Mouse (Mus musculus): ENCODE measurements around the gene Cnp. TPM values are rescaled to one million over a fixed set of nuclear protein-coding genes. Genes with fewer than 3 reads are reported as not detected.
"Not testable (repeated sequence)": the region's sequence is repeated elsewhere in the genome, so short reads cannot be mapped to it uniquely, and the experiment has no call there.

Cnp gene
- polyA plus RNA-seq, 1 experiment = 25.2 TPM

GRCm38 (mm10) chr11:100588462-100588861 is 13.8 kb downstream of the Cnp start:
- no peak for DNase-seq (ENCODE audit: low read depth)

- DNase-seq (ENCODE audit: low read depth) = no peak
These were observed 17.8 kb downstream of the Cnp start for GRCm38 (mm10) chr11:100592346-100593046.

- DNase-seq (ENCODE audit: low read depth) = no peak
These were observed 19.9 kb downstream of the Cnp start for GRCm38 (mm10) chr11:100594608-100595007.

GRCm38 (mm10) chr11:100595533-100595932 is 20.8 kb downstream of the Cnp start:
- DNase-seq (ENCODE audit: low read depth) = no peak

- DNase-seq (ENCODE audit: low read depth) = no peak
These were observed 23.4 kb downstream of the Cnp start for GRCm38 (mm10) chr11:100598074-100598473.

GRCm38 (mm10) chr11:100601372-100601771 is 26.7 kb downstream of the Cnp start:
- no peak for DNase-seq (ENCODE audit: low read depth)

- no peak for DNase-seq (ENCODE audit: low read depth)
These were observed 28.5 kb downstream of the Cnp start for GRCm38 (mm10) chr11:100603155-100603554.

- no peak for DNase-seq (ENCODE audit: low read depth)
These were observed 29.1 kb downstream of the Cnp start for GRCm38 (mm10) chr11:100603813-100604212.

GRCm38 (mm10) chr11:100604321-100605005 is 29.8 kb downstream of the Cnp start:
- no peak for DNase-seq (ENCODE audit: low read depth)

- DNase-seq (ENCODE audit: low read depth) = no peak
These were observed 30.7 kb downstream of the Cnp start for GRCm38 (mm10) chr11:100605451-100605850.

- no peak for DNase-seq (ENCODE audit: low read depth)
These were observed 32.4 kb downstream of the Cnp start for GRCm38 (mm10) chr11:100607121-100607520.

GRCm38 (mm10) chr11:100608796-100609195 is 34.1 kb downstream of the Cnp start:
- DNase-seq (ENCODE audit: low read depth) = no peak

GRCm38 (mm10) chr11:100609355-100609996 is 34.8 kb downstream of the Cnp start:
- no peak for DNase-seq (ENCODE audit: low read depth)

GRCm38 (mm10) chr11:100609997-100610680 is 35.4 kb downstream of the Cnp start:
- DNase-seq (ENCODE audit: low read depth) = no peak

GRCm38 (mm10) chr11:100611627-100612026 is 36.9 kb downstream of the Cnp start:
- no peak for DNase-seq (ENCODE audit: low read depth)

GRCm38 (mm10) chr11:100613241-100613640 is 38.5 kb downstream of the Cnp start:
- DNase-seq (ENCODE audit: low read depth) = no peak

GRCm38 (mm10) chr11:100616332-100616731 is 41.6 kb downstream of the Cnp start:
- no peak for DNase-seq (ENCODE audit: low read depth)

- DNase-seq (ENCODE audit: low read depth) = not testable (repeated sequence)
These were observed 42.1 kb downstream of the Cnp start for GRCm38 (mm10) chr11:100616836-100617235.

- no peak for DNase-seq (ENCODE audit: low read depth)
These were observed 42.8 kb downstream of the Cnp start for GRCm38 (mm10) chr11:100617480-100617879.

GRCm38 (mm10) chr11:100618761-100619484 is 44.2 kb downstream of the Cnp start, which contains the start of gene Nkiras2:
Gene Nkiras2 (plus strand): TSS chr11:100619244.
- no peak for DNase-seq (ENCODE audit: low read depth)

- no peak for DNase-seq (ENCODE audit: low read depth)
These were observed 44.8 kb downstream of the Cnp start for GRCm38 (mm10) chr11:100619485-100619975.
